Mouse (Mus musculus) testis, adult 2 months (tissue): ENCODE results near the gene Cd163. TPM values are rescaled to one million over a fixed set of nuclear protein-coding genes. Genes with fewer than 3 reads are reported as not detected.
A peak's percentile ranks its signal among the peaks of the same experiment; 100 is the strongest.

ENCODE experiments used
- H3K27ac ChIP-seq: fragments of 200-500 bp; 2 replicates; pipeline ENCODE4 v1.5.1; 2012; ENCODE audit warnings: low read depth, low read length; ENCODE audit not compliant: control insufficient read depth, insufficient read depth
- H3K27me3 ChIP-seq: fragments of 200-500 bp; 2 replicates; pipeline ENCODE4 v1.6.1; 2012; ENCODE audit warnings: mild to moderate bottlenecking, low read length, moderate library complexity; ENCODE audit not compliant: control insufficient read depth, insufficient read depth
- H3K36me3 ChIP-seq: fragments of 200-500 bp; 2 replicates; pipeline ENCODE4 v1.6.1; 2012; ENCODE audit warnings: mild to moderate bottlenecking, low read length; ENCODE audit not compliant: control insufficient read depth, insufficient read depth
- H3K4me1 ChIP-seq: fragments of 200-500 bp; 2 replicates; pipeline ENCODE4 v1.6.1; 2012; ENCODE audit warnings: low read length; ENCODE audit not compliant: control insufficient read depth, insufficient read depth
- H3K4me3 ChIP-seq: fragments of 200-500 bp; 2 replicates; pipeline ENCODE4 v1.5.1; 2012; ENCODE audit warnings: low read depth, mild to moderate bottlenecking, low read length, moderate library complexity, mixed read lengths; ENCODE audit not compliant: control insufficient read depth
- CTCF ChIP-seq: fragments of 200-500 bp; IDR thresholded peaks from 2 replicates; pipeline ENCODE4 v1.5.1; 2012; ENCODE audit warnings: low read depth, mild to moderate bottlenecking, inconsistent platforms, low read length, moderate library complexity; ENCODE audit not compliant: control insufficient read depth, insufficient read depth, insufficient replicate concordance
- POLR2A ChIP-seq: fragments of 200-500 bp; IDR thresholded peaks from 2 replicates; pipeline ENCODE4 v1.6.1; 2012; ENCODE audit warnings: low read depth, mild to moderate bottlenecking, inconsistent platforms, low read length, moderate library complexity; ENCODE audit not compliant: control insufficient read depth
- polyA plus RNA-seq: library from polyadenylated mRNA; depleted of rRNA; stranded (reverse); fragments of >200 nt; gene quantifications from 2 replicates; pipeline ENCODE4 v1.2.3, GENCODE M21; 2012; rRNA removed

The Cd163 gene
- polyA plus RNA-seq: 0.16 and 0.22 TPM in 2 replicates

DNA sequence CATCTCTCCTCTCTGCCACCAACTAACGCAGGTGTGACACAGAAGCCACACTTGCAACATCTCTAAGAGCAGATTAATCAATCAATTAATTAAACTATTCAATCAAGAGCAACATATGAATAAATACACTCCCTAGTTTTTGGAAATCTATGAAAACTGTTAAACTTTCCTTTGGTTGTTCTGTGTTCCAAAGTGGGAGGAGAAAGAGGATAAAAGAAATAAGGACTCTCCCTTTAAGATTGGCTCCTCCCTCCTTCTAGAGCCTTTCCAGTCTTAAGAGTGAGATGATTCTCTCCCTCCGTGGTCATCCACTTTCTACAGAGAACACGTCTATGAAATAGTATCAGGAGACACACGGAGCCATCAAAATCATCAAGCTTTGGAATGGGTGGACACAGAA is at the start of gene Cd163:
TSS of gene Cd163 (plus strand) at position 301 of the 400 bp plus-strand sequence.
- Histone ChIP-seq H3K36me3 (no peaks in the 10 kb centered on the region), H3K27ac (no peak within 1 kb of the TSS), H3K4me3 (no peak within 1 kb of the TSS), H3K4me1 (no peaks in the 10 kb centered on the region), H3K27me3 (no peaks in the 10 kb centered on the region)
- TF ChIP-seq POLR2A (no peak), CTCF (no peak)

GRCm38 (mm10) chr6:124255721-124256470 is 48.6 kb upstream of the Cd163 start:
- H3K27me3 ChIP-seq: no peaks in the 10 kb centered on the region
- no peak for TF ChIP-seq CTCF
- TF ChIP-seq POLR2A: no peak

DNA sequence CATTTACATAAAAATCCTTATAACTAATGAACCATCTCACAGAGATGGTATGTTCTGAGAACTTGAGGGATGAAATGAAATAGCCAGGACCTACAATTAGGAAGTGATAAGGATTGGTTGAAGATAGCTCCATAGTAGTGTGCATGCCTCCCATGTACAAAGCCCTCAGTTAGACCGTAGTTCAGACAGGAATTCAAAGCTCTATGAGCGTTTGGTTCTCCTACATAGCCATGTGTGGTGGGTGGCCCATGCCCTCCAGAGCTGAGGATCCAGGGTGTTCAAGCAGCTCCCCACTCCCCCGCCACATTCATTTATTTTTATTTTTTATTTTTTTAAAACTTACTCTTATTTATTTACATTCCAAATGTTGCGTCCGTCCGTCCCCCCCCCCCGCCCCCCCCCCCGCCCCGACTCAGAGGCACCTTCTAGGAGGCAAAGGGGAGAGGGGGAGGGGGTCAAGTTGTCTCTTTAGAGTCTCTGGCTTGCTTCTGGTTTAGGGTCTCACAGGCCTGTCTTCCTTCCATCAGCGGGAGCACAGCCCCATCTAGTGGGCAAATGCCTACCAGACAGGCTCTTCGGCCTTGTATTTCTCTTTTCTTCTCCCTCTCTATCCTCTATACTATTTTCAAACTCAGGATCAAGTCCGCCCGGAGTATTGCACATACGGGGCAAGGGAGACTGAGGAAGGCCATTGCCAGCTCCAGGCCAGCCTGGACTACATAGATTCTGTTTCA is 44.1 kb upstream of the Cd163 start:
- Histone ChIP-seq H3K4me1 (no peaks in the 10 kb centered on the region; the same call in 1 of the 2 replicates), H3K4me3 (no peak overlapping the region), H3K36me3 (no peaks in the 10 kb centered on the region), H3K27ac (no peak overlapping the region), H3K27me3 (no peaks in the 10 kb centered on the region)
- TF ChIP-seq CTCF: peak; percentile 73; the same call in 1 of the 2 replicates
- no peak for TF ChIP-seq POLR2A

More at GRCm38 (mm10) chr6:124255721-124256470, 48.6 kb upstream of the Cd163 start:
- Histone ChIP-seq H3K4me3 (no peak overlapping the region), H3K27ac (no peak overlapping the region), H3K4me1 (no peaks in the 10 kb centered on the region; the same call in 1 of the 2 replicates), H3K36me3 (no peaks in the 10 kb centered on the region)

- Histone ChIP-seq H3K27me3 (no peaks in the 10 kb centered on the region), H3K36me3 (no peaks in the 10 kb centered on the region), H3K27ac (no peak overlapping the region), H3K4me3 (no peak overlapping the region), H3K4me1 (no peaks in the 10 kb centered on the region; the same call in 1 of the 2 replicates)
- peak; percentile 49; the same call in 1 of the 2 replicates for TF ChIP-seq CTCF
- no peak for TF ChIP-seq POLR2A
These were observed 41.8 kb upstream of the Cd163 start for GRCm38 (mm10) chr6:124262696-124263095.

GRCm38 (mm10) chr6:124273231-124273880 is 31.1 kb upstream of the Cd163 start:
- Histone ChIP-seq H3K36me3 (no peaks in the 10 kb centered on the region), H3K27me3 (no peaks in the 10 kb centered on the region), H3K4me1 (no peaks in the 10 kb centered on the region), H3K27ac (no peak overlapping the region), H3K4me3 (no peak overlapping the region)
- TF ChIP-seq POLR2A: no peak
- TF ChIP-seq CTCF: no peak

- TF ChIP-seq CTCF (no peak), POLR2A (no peak)
- Histone ChIP-seq H3K4me1 (peaks cover 5% of the 10 kb centered on the region), H3K27me3 (no peaks in the 10 kb centered on the region), H3K27ac (no peak overlapping the region), H3K4me3 (no peak overlapping the region), H3K36me3 (no peaks in the 10 kb centered on the region)
These were observed 26.8 kb upstream of the Cd163 start for GRCm38 (mm10) chr6:124277641-124278040.

DNA sequence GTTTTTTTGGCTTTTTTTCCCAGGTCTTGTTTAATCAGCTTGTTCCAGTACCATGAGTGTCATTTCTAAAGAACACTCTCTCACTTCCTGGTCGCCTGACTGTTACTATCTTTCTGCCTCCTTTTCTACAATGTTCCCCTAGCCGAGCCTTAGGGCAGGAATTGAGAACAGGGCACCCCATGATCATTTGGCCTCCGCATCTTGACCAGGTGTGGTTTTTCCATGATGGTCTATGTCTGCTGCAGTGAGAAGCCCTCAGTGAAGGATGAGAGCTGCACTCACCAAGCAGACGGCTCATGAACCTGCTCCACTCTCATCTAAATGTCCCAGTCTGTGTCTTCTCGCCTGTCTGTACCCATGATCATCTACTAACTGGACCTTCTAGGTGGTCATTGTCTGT is 26.2 kb upstream of the Cd163 start:
- H3K4me1 ChIP-seq: peaks cover 5% of the 10 kb centered on the region
- H3K27me3 ChIP-seq: no peaks in the 10 kb centered on the region
- H3K36me3 ChIP-seq: no peaks in the 10 kb centered on the region
- no peak overlapping the region for H3K27ac ChIP-seq
- no peak overlapping the region for H3K4me3 ChIP-seq
- no peak for TF ChIP-seq CTCF
